Mouse (Mus musculus): ENCODE results near the gene Card10. TPM values are rescaled to one million over a fixed set of nuclear protein-coding genes. Genes with fewer than 3 reads are reported as not detected.

Card10 gene
- polyA plus RNA-seq, 2 experiments, result 1.1 to 2.2 TPM

GRCm38 (mm10) chr15:78809739-78810138 is 6.9 kb upstream of the Card10 start:
- 53% methylated on average over 9 of the region's 9 CpGs for WGBS (ENCODE audit: insufficient replicate concordance)
- ATAC-seq (ENCODE audit: insufficient read depth), result no peak
- Histone ChIP-seq H3K4me3 (ENCODE audit: insufficient read depth in 1 of 2, low read depth in 2 of 2, low read length in 2 of 2) (no peak overlapping the region), H3K27ac (no peak overlapping the region), H3K4me2 (ENCODE audit: low read depth) (no peak overlapping the region), H3K9me3 (ENCODE audit: control insufficient read depth, low read length) (no peaks in the 10 kb centered on the region), H3K4me1 (replicated peaks; ENCODE audit: control insufficient read depth in 2 of 2, insufficient read depth in 2 of 2, low read length in 1 of 2) (peaks cover 0 to 2% of the 10 kb centered on the region in 2 experiments; a peak in 1 of 4 replicates), H3K9ac (replicated peaks) (no peak overlapping the region), H3K27me3 (ENCODE audit: control insufficient read depth, insufficient read depth, low read length) (peaks cover 4% of the 10 kb centered on the region), H3K36me3 (replicated peaks; ENCODE audit: control insufficient read depth, insufficient read depth, low read depth) (no peaks in the 10 kb centered on the region)
- TF ChIP-seq EP300 (IDR thresholded peaks at IDR 0.05; ENCODE audit: low read depth) (no peak), CTCF (IDR thresholded peaks at IDR 0.05; ENCODE audit: low read depth) (no peak)
- DNase-seq (ENCODE audit: low read depth in 3 of 3, low spot score in 3 of 3), result no peak

- ATAC-seq (ENCODE audit: insufficient read depth), result no peak
- H3K27ac ChIP-seq, result no peak overlapping the region
- WGBS (ENCODE audit: insufficient replicate concordance), result 54% methylated on average over 2 of the region's 2 CpGs
Observed at GRCm38 (mm10) chr15:78808980-78809379, 6.1 kb upstream of the Card10 start.

GRCm38 (mm10) chr15:78807141-78807540 is 4.3 kb upstream of the Card10 start:
- Histone ChIP-seq H3K4me2 (ENCODE audit: low read depth) (no peak overlapping the region), H3K4me3 (ENCODE audit: insufficient read depth in 1 of 2, low read depth in 2 of 2, low read length in 2 of 2) (no peak overlapping the region), H3K9me3 (ENCODE audit: control insufficient read depth, low read length) (no peaks in the 10 kb centered on the region), H3K9ac (replicated peaks) (no peak overlapping the region), H3K36me3 (replicated peaks; ENCODE audit: control insufficient read depth, insufficient read depth, low read depth) (no peaks in the 10 kb centered on the region), H3K27me3 (ENCODE audit: control insufficient read depth, insufficient read depth, low read length) (peaks cover 27% of the 10 kb centered on the region), H3K27ac (no peak overlapping the region), H3K4me1 (replicated peaks; ENCODE audit: control insufficient read depth in 2 of 2, insufficient read depth in 2 of 2, low read length in 1 of 2) (peaks cover 0 to 10% of the 10 kb centered on the region in 2 experiments; a peak in 2 of 4 replicates)
- 62% methylated on average over 3 of the region's 3 CpGs for WGBS (ENCODE audit: insufficient replicate concordance)
- ATAC-seq (ENCODE audit: insufficient read depth), result no peak
- TF ChIP-seq EP300 (IDR thresholded peaks at IDR 0.05; ENCODE audit: low read depth) (no peak), CTCF (IDR thresholded peaks at IDR 0.05; ENCODE audit: low read depth) (no peak)
- no peak for DNase-seq (ENCODE audit: low read depth in 3 of 3, low spot score in 3 of 3)

More at GRCm38 (mm10) chr15:78808980-78809379, 6.1 kb upstream of the Card10 start:
- H3K4me2 ChIP-seq (ENCODE audit: low read depth), result no peak overlapping the region
- H3K9me3 ChIP-seq (ENCODE audit: control insufficient read depth, low read length), result no peaks in the 10 kb centered on the region
- TF ChIP-seq CTCF (IDR thresholded peaks at IDR 0.05; ENCODE audit: low read depth), result no peak
- H3K9ac ChIP-seq (replicated peaks), result no peak overlapping the region
- H3K4me3 ChIP-seq (ENCODE audit: insufficient read depth in 1 of 2, low read depth in 2 of 2, low read length in 2 of 2), result no peak overlapping the region
- H3K4me1 ChIP-seq (replicated peaks; ENCODE audit: control insufficient read depth in 2 of 2, insufficient read depth in 2 of 2, low read length in 1 of 2), result peaks cover 0 to 5% of the 10 kb centered on the region in 2 experiments; a peak in 1 of 4 replicates
- peaks cover 9% of the 10 kb centered on the region for H3K27me3 ChIP-seq (ENCODE audit: control insufficient read depth, insufficient read depth, low read length)
- no peaks in the 10 kb centered on the region for H3K36me3 ChIP-seq (replicated peaks; ENCODE audit: control insufficient read depth, insufficient read depth, low read depth)
- no peak for DNase-seq (ENCODE audit: low read depth in 3 of 3, low spot score in 3 of 3)

GRCm38 (mm10) chr15:78806614-78807013 is 3.8 kb upstream of the Card10 start:
- no peak for TF ChIP-seq EP300 (IDR thresholded peaks at IDR 0.05; ENCODE audit: low read depth)
- TF ChIP-seq CTCF (IDR thresholded peaks at IDR 0.05; ENCODE audit: low read depth), result no peak
- no peak overlapping the region for H3K9ac ChIP-seq (replicated peaks)
- DNase-seq (ENCODE audit: low read depth in 3 of 3, low spot score in 3 of 3) (no peak), ATAC-seq (ENCODE audit: insufficient read depth) (no peak)
- H3K36me3 ChIP-seq (replicated peaks; ENCODE audit: control insufficient read depth, insufficient read depth, low read depth), result no peaks in the 10 kb centered on the region
- H3K27ac ChIP-seq, result no peak overlapping the region
- H3K27me3 ChIP-seq (ENCODE audit: control insufficient read depth, insufficient read depth, low read length), result peaks cover 32% of the 10 kb centered on the region
- no peak overlapping the region for H3K4me3 ChIP-seq (ENCODE audit: insufficient read depth in 1 of 2, low read depth in 2 of 2, low read length in 2 of 2)
- H3K4me1 ChIP-seq (replicated peaks; ENCODE audit: control insufficient read depth in 2 of 2, insufficient read depth in 2 of 2, low read length in 1 of 2), result peaks cover 0 to 10% of the 10 kb centered on the region in 2 experiments; a peak in 2 of 4 replicates
- 34% methylated on average over 2 of the region's 2 CpGs for WGBS (ENCODE audit: insufficient replicate concordance)
- no peaks in the 10 kb centered on the region for H3K9me3 ChIP-seq (ENCODE audit: control insufficient read depth, low read length)
- no peak overlapping the region for H3K4me2 ChIP-seq (ENCODE audit: low read depth)

- H3K4me2 ChIP-seq (ENCODE audit: low read depth), result no peak overlapping the region
- no peak overlapping the region for H3K27ac ChIP-seq
- no peak for ATAC-seq (ENCODE audit: insufficient read depth)
- H3K4me3 ChIP-seq (ENCODE audit: insufficient read depth in 1 of 2, low read depth in 2 of 2, low read length in 2 of 2), result no peak overlapping the region
- WGBS (ENCODE audit: insufficient replicate concordance), result 54% methylated on average over 2 of the region's 2 CpGs
- H3K4me1 ChIP-seq (replicated peaks; ENCODE audit: control insufficient read depth in 2 of 2, insufficient read depth in 2 of 2, low read length in 1 of 2), result peaks cover 0 to 10% of the 10 kb centered on the region in 2 experiments; a peak in 2 of 4 replicates
- no peaks in the 10 kb centered on the region for H3K9me3 ChIP-seq (ENCODE audit: control insufficient read depth, low read length)
- H3K9ac ChIP-seq (replicated peaks), result no peak overlapping the region
- no peak for DNase-seq (ENCODE audit: low read depth in 3 of 3, low spot score in 3 of 3)
- TF ChIP-seq EP300 (IDR thresholded peaks at IDR 0.05; ENCODE audit: low read depth), result no peak
- no peak for TF ChIP-seq CTCF (IDR thresholded peaks at IDR 0.05; ENCODE audit: low read depth)
- H3K27me3 ChIP-seq (ENCODE audit: control insufficient read depth, insufficient read depth, low read length), result peaks cover 39% of the 10 kb centered on the region
- no peaks in the 10 kb centered on the region for H3K36me3 ChIP-seq (replicated peaks; ENCODE audit: control insufficient read depth, insufficient read depth, low read depth)
Observed at GRCm38 (mm10) chr15:78805351-78805750, 2.5 kb upstream of the Card10 start.
